Mouse (Mus musculus) lung, embryonic 14.5 days (tissue): ENCODE results near the gene Mrps2. TPM values are rescaled to one million over a fixed set of nuclear protein-coding genes. Genes with fewer than 3 reads are reported as not detected.

ENCODE experiments used
- ATAC-seq: fragments of 200-750 bp; cut with Nextera tagmentation; 2 replicates; pipeline ENCODE4 v1.8.0; 2017; ENCODE audit warnings: mild to moderate bottlenecking, moderate TSS enrichment, moderate library complexity; ENCODE audit not compliant: insufficient read depth
- DNase-seq: peaks from one replicate; pipeline ENCODE4 v3.0.0-alpha.2; 2015
- H3K27ac ChIP-seq: fragments of 300-500 bp; sonication (generic); 2 replicates; pipeline ENCODE4 v1.5.1; 2014; ENCODE audit warnings: low read depth, mild to moderate bottlenecking, moderate library complexity
- H3K27me3 ChIP-seq: fragments of 300-500 bp; sonication (generic); 2 replicates; pipeline ENCODE4 v1.6.1; 2014; ENCODE audit warnings: low read length, control low read depth; ENCODE audit not compliant: insufficient read depth
- H3K36me3 ChIP-seq: fragments of 300-500 bp; sonication (generic); 2 replicates; pipeline ENCODE4 v1.6.1; 2014; ENCODE audit warnings: control low read depth; ENCODE audit not compliant: insufficient read depth
- H3K4me1 ChIP-seq: fragments of 300-500 bp; sonication (generic); 2 replicates; pipeline ENCODE4 v1.6.1; 2014; ENCODE audit warnings: antibody characterized with exemption, control low read depth; ENCODE audit not compliant: insufficient read depth
- H3K4me2 ChIP-seq: fragments of 300-500 bp; sonication (generic); 2 replicates; pipeline ENCODE4 v1.6.1; 2014; ENCODE audit warnings: mild to moderate bottlenecking
- H3K4me3 ChIP-seq: fragments of 300-500 bp; sonication (generic); 2 replicates; pipeline ENCODE4 v1.5.1; 2014; ENCODE audit warnings: low read depth, low read length
- H3K9ac ChIP-seq: fragments of 300-500 bp; sonication (generic); 2 replicates; pipeline ENCODE4 v1.6.1; 2014
- H3K9me3 ChIP-seq: fragments of 300-500 bp; sonication (generic); 2 replicates; pipeline ENCODE4 v1.6.1; 2016; ENCODE audit warnings: low read depth, low read length, control low read depth
- CTCF ChIP-seq: IDR thresholded peaks from 2 replicates; pipeline ENCODE4 v1.5.1; 2016; ENCODE audit warnings: antibody characterized with exemption, low read depth
- WGBS: fragments of 180-500 bp; shearing (Covaris S2); extraction: QIAGEN DNeasy Blood & Tissue Kit; methylation state at CpG from one replicate; pipeline ENCODE4 v1.1.7; 2014; 5-methylcytosine and 5-hydroxymethylcytosine counted together
- polyA plus RNA-seq: library from polyadenylated mRNA; unstranded; fragments of >200 nt; fragmentation: Nextera tagmentation; extraction: Ambion mirVana; gene quantifications from 2 replicates; pipeline ENCODE4 v1.2.1, GENCODE M21; 2014

The Mrps2 gene
- polyA plus RNA-seq, 1 experiment from 2014 or later, result 59.9 TPM

GRCm38 (mm10) chr2:28435401-28435800, 32.5 kb upstream of the Mrps2 start:
- Histone ChIP-seq H3K27ac (no peak overlapping the region), H3K4me3 (no peak overlapping the region), H3K36me3 (no peaks in the 10 kb centered on the region), H3K4me1 (no peaks in the 10 kb centered on the region), H3K9me3 (no peaks in the 10 kb centered on the region; the same call in 1 of the 2 replicates), H3K27me3 (no peaks in the 10 kb centered on the region), H3K4me2 (no peak overlapping the region), H3K9ac (no peak overlapping the region)
- DNase-seq (no peak), ATAC-seq (no peak)
- WGBS, result 85% methylated on average over 11 of the region's 11 CpGs
- TF ChIP-seq CTCF, result no peak

GRCm38 (mm10) chr2:28440842-28441241, 27.0 kb upstream of the Mrps2 start:
- Histone ChIP-seq H3K4me2 (no peak overlapping the region), H3K4me1 (no peaks in the 10 kb centered on the region), H3K4me3 (no peak overlapping the region), H3K27ac (no peak overlapping the region), H3K9me3 (no peaks in the 10 kb centered on the region; the same call in 1 of the 2 replicates), H3K27me3 (no peaks in the 10 kb centered on the region), H3K9ac (no peak overlapping the region), H3K36me3 (no peaks in the 10 kb centered on the region)
- WGBS, result 57% methylated on average over 6 of the region's 6 CpGs
- DNase-seq (no peak), ATAC-seq (no peak)
- TF ChIP-seq CTCF, result no peak

- 88% methylated on average over 4 of the region's 4 CpGs for WGBS
These were observed 22.8 kb upstream of the Mrps2 start for GRCm38 (mm10) chr2:28445082-28445481.

GRCm38 (mm10) chr2:28446181-28446514, 21.7 kb upstream of the Mrps2 start:
- Histone ChIP-seq H3K4me1 (no peaks in the 10 kb centered on the region), H3K9me3 (no peaks in the 10 kb centered on the region), H3K4me2 (peak overlapping the region; percentile 88), H3K27me3 (no peaks in the 10 kb centered on the region), H3K9ac (peak overlapping the region; percentile 80), H3K4me3 (peak overlapping the region; percentile 67), H3K36me3 (peaks cover 9% of the 10 kb centered on the region), H3K27ac (peak overlapping the region; percentile 73)
- WGBS, result 7% methylated on average over 5 of the region's 5 CpGs
- TF ChIP-seq CTCF, result no peak
- DNase-seq (no peak), ATAC-seq (peak; percentile 12; the same call in 1 of the 2 replicates)

More at GRCm38 (mm10) chr2:28445082-28445481, 22.8 kb upstream of the Mrps2 start:
- Histone ChIP-seq H3K27ac (no peak overlapping the region), H3K4me3 (no peak overlapping the region), H3K9ac (no peak overlapping the region), H3K9me3 (no peaks in the 10 kb centered on the region), H3K4me1 (no peaks in the 10 kb centered on the region), H3K4me2 (no peak overlapping the region), H3K27me3 (no peaks in the 10 kb centered on the region), H3K36me3 (0 out of 2 replicates have a peak, but pooled peaks cover 4% of the 10 kb centered on the region)
- TF ChIP-seq CTCF, result no peak
- DNase-seq (no peak), ATAC-seq (no peak)

DNA sequence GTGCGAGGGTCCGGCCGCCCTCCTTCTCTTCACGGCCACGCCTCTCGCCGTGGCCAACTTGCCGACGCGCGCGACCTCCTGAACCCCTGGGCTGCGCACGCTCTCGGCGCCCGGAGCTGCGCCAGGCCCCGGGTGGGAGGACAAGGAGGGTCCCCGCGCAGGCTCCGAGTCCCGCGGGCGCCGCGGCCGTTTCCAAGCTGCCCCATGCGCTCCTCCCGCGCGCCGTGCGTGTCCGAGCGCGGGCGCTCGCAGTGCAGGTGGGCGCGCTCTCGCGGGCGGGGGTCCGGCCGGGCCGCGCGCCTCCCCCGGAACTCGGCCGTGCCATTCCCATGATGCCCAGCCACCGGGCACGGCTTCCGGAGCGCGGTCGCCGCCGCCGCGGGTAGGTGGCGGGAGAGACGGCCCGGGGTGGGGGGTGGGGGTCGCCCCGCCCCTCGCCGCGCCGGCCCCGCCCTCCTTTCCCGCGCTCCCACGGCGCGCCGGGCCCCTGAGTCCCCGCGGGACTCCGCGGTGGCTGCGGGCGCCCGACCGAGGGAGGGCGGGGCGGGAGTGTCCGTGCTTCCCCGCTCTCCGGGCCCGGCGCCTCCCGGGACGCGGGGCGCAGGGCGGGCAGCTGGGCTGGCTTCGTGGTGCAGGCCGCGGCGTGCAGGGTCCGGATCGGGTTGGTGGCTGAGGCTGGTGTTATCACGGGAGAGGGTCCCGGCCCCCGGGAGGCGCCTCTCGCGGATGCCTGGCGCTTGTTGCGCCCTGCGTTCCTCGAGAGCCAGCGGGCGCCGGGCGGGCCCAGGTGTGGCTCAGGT, 21.2 kb upstream of the Mrps2 start, which contains the start of gene Ppp1r26:
Gene Ppp1r26, plus strand, starts transcription at position 286 of the 800 bp plus-strand sequence.
- Histone ChIP-seq H3K27me3 (no peaks in the 10 kb centered on the region), H3K4me1 (no peaks in the 10 kb centered on the region), H3K27ac (peak within 1 kb of the TSS; percentile 73), H3K9me3 (no peaks in the 10 kb centered on the region), H3K4me2 (peak within 1 kb of the TSS; percentile 88), H3K4me3 (peak within 1 kb of the TSS; percentile 67), H3K36me3 (peaks cover 14% of the 10 kb centered on the region), H3K9ac (peak within 1 kb of the TSS; percentile 80)
- under 1% methylated on average over 115 of the region's 118 CpGs for WGBS
- no peak for TF ChIP-seq CTCF
- DNase-seq, result peak; percentile 56
- peak; percentile 77 for ATAC-seq

DNA sequence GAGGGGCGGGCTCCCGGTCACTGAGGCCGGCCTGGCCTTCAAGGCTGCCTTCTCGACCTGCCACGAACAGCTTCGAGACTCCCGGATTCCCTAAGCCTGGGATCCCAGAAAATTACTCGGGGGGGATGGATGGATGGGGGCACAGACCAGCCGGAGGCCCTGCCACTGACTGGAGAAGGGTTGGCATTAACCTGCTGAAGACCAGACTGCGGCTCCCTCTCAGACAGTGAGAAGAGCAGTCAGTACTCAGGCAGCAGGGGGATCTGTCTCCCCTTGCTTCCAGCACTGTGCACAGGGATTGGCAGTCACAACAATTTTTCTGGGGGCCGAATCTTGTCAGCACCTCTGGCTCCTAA, 20.6 kb upstream of the Mrps2 start:
- peak overlapping the region; percentile 73 for H3K27ac ChIP-seq
- 7% methylated on average over 11 of the region's 11 CpGs for WGBS
- peak; percentile 28; the same call in 1 of the 2 replicates for ATAC-seq

GRCm38 (mm10) chr2:28451663-28452062, 16.2 kb upstream of the Mrps2 start:
- Histone ChIP-seq H3K27ac (no peak overlapping the region), H3K9me3 (no peaks in the 10 kb centered on the region), H3K27me3 (no peaks in the 10 kb centered on the region), H3K4me2 (no peak overlapping the region), H3K36me3 (peaks cover 24% of the 10 kb centered on the region), H3K4me1 (no peaks in the 10 kb centered on the region), H3K9ac (no peak overlapping the region), H3K4me3 (no peak overlapping the region)
- TF ChIP-seq CTCF, result no peak
- DNase-seq (no peak), ATAC-seq (no peak)
- WGBS, result 85% methylated on average over 11 of the region's 11 CpGs

More for the DNA sequence above, 20.6 kb upstream of the Mrps2 start:
- peak overlapping the region; percentile 88 for H3K4me2 ChIP-seq
- H3K36me3 ChIP-seq, result peaks cover 15% of the 10 kb centered on the region
- TF ChIP-seq CTCF, result no peak
- no peaks in the 10 kb centered on the region for H3K27me3 ChIP-seq
- H3K4me3 ChIP-seq, result peak overlapping the region; percentile 67
- peak overlapping the region; percentile 80 for H3K9ac ChIP-seq
- H3K4me1 ChIP-seq, result no peaks in the 10 kb centered on the region
- peak; percentile 27 for DNase-seq
- no peaks in the 10 kb centered on the region for H3K9me3 ChIP-seq
